Mouse (Mus musculus) midbrain, postnatal 0 days (tissue): Measurements from ENCODE around the gene Atic. TPM values are rescaled to one million over a fixed set of nuclear protein-coding genes. Genes with fewer than 3 reads are reported as not detected.

Experiments
- ATAC-seq: fragments of 200-750 bp; cut with Nextera tagmentation; 2 replicates; pipeline ENCODE4 v1.8.0; 2017; ENCODE audit warnings: moderate number of reproducible peaks, mild to moderate bottlenecking, moderate TSS enrichment, moderate library complexity; ENCODE audit not compliant: low FRiP score
- DNase-seq: peaks from one replicate; pipeline ENCODE4 v3.0.0-alpha.2; 2015; ENCODE audit warnings: low spot score
- H3K27ac ChIP-seq: fragments of 300-500 bp; sonication (generic); 2 replicates; pipeline ENCODE4 v1.5.1; 2014; ENCODE audit warnings: low read depth, mild to moderate bottlenecking, low read length, mixed read lengths
- H3K27me3 ChIP-seq: fragments of 300-500 bp; sonication (generic); 2 replicates; pipeline ENCODE4 v1.6.1; 2014; ENCODE audit warnings: low read length, control low read depth, mixed read lengths; ENCODE audit not compliant: insufficient read depth
- H3K36me3 ChIP-seq: fragments of 300-500 bp; sonication (generic); 2 replicates; pipeline ENCODE4 v1.6.1; 2014; ENCODE audit warnings: low read length, control low read depth, mixed read lengths; ENCODE audit not compliant: insufficient read depth
- H3K4me1 ChIP-seq: fragments of 300-500 bp; sonication (generic); 2 replicates; pipeline ENCODE4 v1.6.1; 2014; ENCODE audit warnings: mild to moderate bottlenecking, control low read depth, antibody characterized with exemption, low read length, mixed read lengths; ENCODE audit not compliant: insufficient read depth
- H3K4me2 ChIP-seq: fragments of 300-500 bp; sonication (generic); 2 replicates; pipeline ENCODE4 v1.6.1; 2014; ENCODE audit warnings: low read depth, mild to moderate bottlenecking, low read length, mixed read lengths; ENCODE audit not compliant: poor library complexity, severe bottlenecking
- H3K4me3 ChIP-seq: fragments of 300-500 bp; sonication (generic); 2 replicates; pipeline ENCODE4 v1.5.1; 2014; ENCODE audit warnings: low read depth, mild to moderate bottlenecking, low read length, moderate library complexity
- H3K9ac ChIP-seq: fragments of 300-500 bp; sonication (generic); replicated peaks from 2 replicates; pipeline ENCODE4 v1.6.1; 2014; ENCODE audit warnings: mild to moderate bottlenecking, low read length, moderate library complexity, mixed read lengths; ENCODE audit not compliant: poor library complexity, severe bottlenecking
- H3K9me3 ChIP-seq: fragments of 300-500 bp; sonication (generic); 2 replicates; pipeline ENCODE4 v1.6.1; 2016; ENCODE audit warnings: low read length, control low read depth
- CTCF ChIP-seq: IDR thresholded peaks from 2 replicates; pipeline ENCODE4 v1.5.1; 2016; ENCODE audit warnings: antibody characterized with exemption, mild to moderate bottlenecking
- WGBS: fragments of 180-500 bp; shearing (Covaris S2); extraction: QIAGEN DNeasy Blood & Tissue Kit; methylation state at CpG from one replicate; pipeline ENCODE4 v1.1.7; 2014; 5-methylcytosine and 5-hydroxymethylcytosine counted together
- polyA plus RNA-seq: library from polyadenylated mRNA; unstranded; fragments of >200 nt; fragmentation: Nextera tagmentation; extraction: Ambion mirVana; gene quantifications from 2 replicates; pipeline ENCODE4 v1.2.1, GENCODE M21; 2015
- total RNA-seq: library from RNA; depleted of rRNA; stranded (reverse); fragments of >200 nt; gene quantifications from 2 replicates; pipeline ENCODE4 v1.2.3, GENCODE M21; 2014; rRNA removed

Gene Atic
- total RNA-seq = 44.7 and 47.8 TPM in 2 replicates
- 26.5 and 27.4 TPM in 2 replicates for polyA plus RNA-seq

GRCm38 (mm10) chr1:71556688-71557612 lies at the start of gene Atic:
TSS of gene Atic (plus strand) at chr1:71557150.
- DNase-seq = peak; percentile 92
- WGBS = under 1% methylated on average over 52 of the region's 55 CpGs

GRCm38 (mm10) chr1:71507251-71507650 lies 49.7 kb upstream of the Atic start:
- H3K4me1 ChIP-seq = no peaks in the 10 kb centered on the region
- H3K4me3 ChIP-seq = no peak overlapping the region
- H3K27me3 ChIP-seq = no peaks in the 10 kb centered on the region
- 0 out of 2 replicates have a peak overlapping the region, but pooled peaks have one; percentile 6 for H3K4me2 ChIP-seq
- TF ChIP-seq CTCF = no peak
- H3K36me3 ChIP-seq = no peaks in the 10 kb centered on the region
- H3K9me3 ChIP-seq = no peaks in the 10 kb centered on the region
- no peak for ATAC-seq
- no peak overlapping the region for H3K27ac ChIP-seq
- no peak overlapping the region for H3K9ac ChIP-seq
- DNase-seq = peak; percentile 53
- 4% methylated on average over 9 of the region's 9 CpGs for WGBS

More at GRCm38 (mm10) chr1:71556688-71557612, at the start of gene Atic:
- H3K4me1 ChIP-seq = 0 out of 2 replicates have a peak, but pooled peaks cover 5% of the 10 kb centered on the region
- peak within 1 kb of the TSS; percentile 93 for H3K9ac ChIP-seq
- H3K4me2 ChIP-seq = peak within 1 kb of the TSS; percentile 88
- ATAC-seq = peak; percentile 98
- H3K27ac ChIP-seq = peak within 1 kb of the TSS; percentile 89
- no peak for TF ChIP-seq CTCF
- no peaks in the 10 kb centered on the region for H3K36me3 ChIP-seq
- H3K4me3 ChIP-seq = peak within 1 kb of the TSS; percentile 57
- H3K27me3 ChIP-seq = no peaks in the 10 kb centered on the region
- no peaks in the 10 kb centered on the region for H3K9me3 ChIP-seq

GRCm38 (mm10) chr1:71515041-71515440 lies 41.9 kb upstream of the Atic start:
- no peak for TF ChIP-seq CTCF
- WGBS = 90% methylated on average over 4 of the region's 4 CpGs
- Histone ChIP-seq H3K36me3 (no peaks in the 10 kb centered on the region), H3K4me1 (no peaks in the 10 kb centered on the region), H3K4me2 (no peak overlapping the region), H3K27me3 (no peaks in the 10 kb centered on the region), H3K27ac (no peak overlapping the region), H3K9ac (no peak overlapping the region), H3K9me3 (no peaks in the 10 kb centered on the region), H3K4me3 (no peak overlapping the region)
- DNase-seq (no peak), ATAC-seq (no peak)

- no peaks in the 10 kb centered on the region for H3K27me3 ChIP-seq
- no peak for DNase-seq
- H3K4me2 ChIP-seq = no peak overlapping the region
- WGBS = 90% methylated on average over 18 of the region's 18 CpGs
- H3K36me3 ChIP-seq = no peaks in the 10 kb centered on the region
- H3K4me3 ChIP-seq = no peak overlapping the region
- no peak for TF ChIP-seq CTCF
- ATAC-seq = no peak
- no peak overlapping the region for H3K9ac ChIP-seq
- H3K4me1 ChIP-seq = no peaks in the 10 kb centered on the region
- H3K27ac ChIP-seq = no peak overlapping the region
- no peaks in the 10 kb centered on the region for H3K9me3 ChIP-seq
Observed at GRCm38 (mm10) chr1:71528808-71529648, 27.9 kb upstream of the Atic start.

- Histone ChIP-seq H3K27me3 (no peaks in the 10 kb centered on the region), H3K9me3 (no peaks in the 10 kb centered on the region), H3K27ac (no peak overlapping the region), H3K36me3 (no peaks in the 10 kb centered on the region), H3K4me2 (no peak overlapping the region), H3K9ac (no peak overlapping the region), H3K4me1 (no peaks in the 10 kb centered on the region), H3K4me3 (no peak overlapping the region)
- ATAC-seq = no peak
- TF ChIP-seq CTCF = no peak
- 85% methylated on average over 2 of the region's 2 CpGs for WGBS
- DNase-seq = no peak
Observed at GRCm38 (mm10) chr1:71530779-71531178, 26.2 kb upstream of the Atic start.
